Mouse (Mus musculus) kidney, embryonic 15.5 days (tissue): ENCODE measurements at regions not wholly inside any gene's neighbourhood (a gene's known extent, or its start where the extent isn't known, plus 50 kb on each side); places are given as distances from the start of the nearest gene placed in this dataset.

Source experiments
- ATAC-seq: fragments of 200-750 bp; cut with Nextera tagmentation; replicated peaks from 2 replicates; pipeline ENCODE4 v1.8.0; 2017; ENCODE audit warnings: moderate TSS enrichment; ENCODE audit not compliant: low FRiP score
- H3K27ac ChIP-seq: fragments of 300-500 bp; sonication (generic); 2 replicates; pipeline ENCODE4 v1.5.1; 2015; ENCODE audit warnings: mild to moderate bottlenecking, inconsistent platforms
- H3K27me3 ChIP-seq: fragments of 300-500 bp; sonication (generic); 2 replicates; pipeline ENCODE4 v1.6.1; 2015; ENCODE audit warnings: inconsistent platforms
- H3K36me3 ChIP-seq: fragments of 300-500 bp; sonication (generic); 2 replicates; pipeline ENCODE4 v1.6.1; 2015; ENCODE audit warnings: inconsistent platforms
- H3K4me1 ChIP-seq: fragments of 300-500 bp; sonication (generic); 2 replicates; pipeline ENCODE4 v1.6.1; 2015; ENCODE audit warnings: inconsistent platforms
- H3K4me2 ChIP-seq: fragments of 300-500 bp; sonication (generic); 2 replicates; pipeline ENCODE4 v1.6.1; 2015; ENCODE audit warnings: moderate library complexity, mild to moderate bottlenecking, inconsistent platforms
- H3K4me3 ChIP-seq: fragments of 300-500 bp; sonication (generic); replicated peaks from 2 replicates; pipeline ENCODE4 v1.5.1; 2015; ENCODE audit warnings: mild to moderate bottlenecking, inconsistent platforms
- H3K9ac ChIP-seq: fragments of 300-500 bp; sonication (generic); 2 replicates; pipeline ENCODE4 v1.6.1; 2015; ENCODE audit warnings: mild to moderate bottlenecking, inconsistent platforms
- H3K9me3 ChIP-seq: fragments of 300-500 bp; sonication (generic); replicated peaks from 2 replicates; pipeline ENCODE4 v1.6.1; 2016; ENCODE audit warnings: inconsistent platforms
- WGBS: fragments of 180-500 bp; shearing (Covaris S2); methylation state at CpG from one replicate; pipeline ENCODE4 v1.1.7; 2015; ENCODE audit warnings: mixed read lengths; 5-methylcytosine and 5-hydroxymethylcytosine counted together

DNA sequence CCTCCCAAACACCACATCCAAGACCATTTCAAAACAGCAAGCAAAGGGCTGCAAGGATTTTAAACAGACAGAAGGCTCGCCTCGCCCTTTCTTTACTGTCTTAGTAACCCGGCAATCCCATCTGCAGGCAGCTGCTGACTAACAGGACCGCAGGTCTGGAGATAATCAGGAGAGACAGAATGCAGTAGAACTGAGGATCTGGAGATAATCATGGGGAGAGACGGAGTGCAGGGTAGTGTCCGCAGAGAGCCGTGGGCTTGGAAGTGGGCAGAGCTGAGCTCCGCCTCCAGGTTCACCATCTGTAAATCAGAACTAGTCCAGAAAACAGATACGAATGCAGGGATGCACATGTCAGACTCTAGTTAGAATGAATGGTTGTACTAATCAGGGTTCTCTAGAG lies 79.4 kb upstream of the Mgme1 start:
- no peak overlapping the region for H3K9ac ChIP-seq
- no peaks in the 10 kb centered on the region for H3K9me3 ChIP-seq
- H3K4me2 ChIP-seq: no peak overlapping the region
- H3K27ac ChIP-seq: no peak overlapping the region
- peaks cover 15% of the 10 kb centered on the region; the same call in 1 of the 2 replicates for H3K4me1 ChIP-seq
- no peaks in the 10 kb centered on the region for H3K36me3 ChIP-seq
- H3K4me3 ChIP-seq: no peak overlapping the region
- 81% methylated on average over 9 of the region's 9 CpGs for WGBS
- no peak for ATAC-seq
- H3K27me3 ChIP-seq: no peaks in the 10 kb centered on the region

DNA sequence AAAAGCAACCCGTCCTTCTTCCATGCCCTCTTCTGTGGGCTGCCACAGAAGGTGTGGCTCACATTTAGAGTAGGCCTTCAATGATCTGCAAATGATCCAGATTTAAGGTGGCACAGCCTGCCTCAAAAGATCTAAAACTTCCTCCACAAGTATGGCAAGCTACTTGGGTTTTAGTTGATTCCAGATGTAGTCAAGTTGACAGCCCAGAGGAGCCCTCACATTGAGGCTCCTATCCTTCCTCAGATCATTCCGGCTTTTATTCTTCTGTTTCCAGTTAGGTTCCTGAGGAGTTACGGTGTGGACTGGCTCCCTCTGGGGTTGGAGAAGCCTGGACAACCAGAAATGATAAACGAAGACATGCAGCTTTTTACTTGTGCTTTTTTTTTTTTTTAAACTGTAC lies 78.8 kb upstream of the Mgme1 start:
- no peaks in the 10 kb centered on the region for H3K36me3 ChIP-seq
- H3K4me1 ChIP-seq: peaks cover 19% of the 10 kb centered on the region; the same call in 1 of the 2 replicates
- WGBS: 84% methylated on average over 4 of the region's 4 CpGs
- no peaks in the 10 kb centered on the region for H3K9me3 ChIP-seq
- H3K4me2 ChIP-seq: no peak overlapping the region
- H3K4me3 ChIP-seq: no peak overlapping the region
- H3K9ac ChIP-seq: no peak overlapping the region
- no peak overlapping the region for H3K27ac ChIP-seq
- no peaks in the 10 kb centered on the region for H3K27me3 ChIP-seq
- ATAC-seq: no peak

DNA sequence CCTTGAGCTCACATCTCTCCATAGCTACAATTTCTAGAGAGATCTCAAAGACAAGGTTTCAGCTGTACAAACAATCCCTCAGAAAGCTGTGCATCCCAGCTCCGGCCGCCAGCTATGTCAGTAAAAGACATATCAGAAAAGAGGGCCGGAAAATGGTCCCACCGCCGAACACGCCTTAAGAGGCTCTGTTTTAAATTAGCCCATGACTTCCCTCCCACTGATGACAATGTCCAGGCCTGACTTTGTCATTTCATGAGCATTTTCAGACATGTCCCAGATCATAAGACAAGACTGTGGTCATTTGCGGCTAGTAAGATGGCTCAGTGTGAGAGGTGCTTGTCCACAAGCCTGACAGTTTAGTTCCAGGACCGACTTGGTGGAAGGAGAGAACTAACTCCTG lies 78.0 kb upstream of the Mgme1 start:
- Histone ChIP-seq H3K4me2 (no peak overlapping the region), H3K4me1 (peaks cover 22% of the 10 kb centered on the region; the same call in 1 of the 2 replicates), H3K27ac (no peak overlapping the region), H3K27me3 (no peaks in the 10 kb centered on the region), H3K36me3 (no peaks in the 10 kb centered on the region), H3K4me3 (no peak overlapping the region), H3K9ac (no peak overlapping the region), H3K9me3 (no peaks in the 10 kb centered on the region)
- 79% methylated on average over 8 of the region's 8 CpGs for WGBS
- no peak for ATAC-seq

DNA sequence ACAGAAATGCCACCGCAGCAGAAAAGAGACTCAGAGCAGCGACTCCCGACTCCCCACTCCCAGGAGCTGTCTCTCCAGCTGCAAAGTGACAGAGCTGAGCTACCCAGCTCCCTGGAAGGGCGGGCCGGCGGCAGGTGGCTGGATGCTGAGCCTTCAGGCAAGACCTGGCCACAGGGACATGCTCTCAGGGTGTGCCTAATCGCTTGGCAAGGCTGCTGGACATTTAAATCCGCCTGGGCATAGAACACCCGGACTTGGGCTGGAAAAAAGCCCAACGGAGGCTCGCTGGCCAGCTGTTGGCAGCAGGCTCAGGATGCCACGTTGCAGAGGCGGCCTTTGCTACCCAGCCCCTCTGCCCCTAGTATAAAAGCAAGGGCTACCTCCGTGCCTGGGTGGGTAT lies 74.6 kb upstream of the Mgme1 start:
- no peaks in the 10 kb centered on the region for H3K36me3 ChIP-seq
- H3K9ac ChIP-seq: no peak overlapping the region
- H3K4me2 ChIP-seq: no peak overlapping the region
- peaks cover 23% of the 10 kb centered on the region for H3K4me1 ChIP-seq
- 0 out of 2 replicates have a peak, but pooled peaks have one; percentile 23 for ATAC-seq
- no peak overlapping the region for H3K4me3 ChIP-seq
- 48% methylated on average over 14 of the region's 14 CpGs for WGBS
- H3K9me3 ChIP-seq: no peaks in the 10 kb centered on the region
- H3K27ac ChIP-seq: no peak overlapping the region
- H3K27me3 ChIP-seq: no peaks in the 10 kb centered on the region

GRCm38 (mm10) chr2:144197139-144197538 lies 73.3 kb upstream of the Mgme1 start:
- Histone ChIP-seq H3K4me2 (no peak overlapping the region), H3K36me3 (no peaks in the 10 kb centered on the region), H3K27me3 (no peaks in the 10 kb centered on the region), H3K4me1 (peaks cover 23% of the 10 kb centered on the region), H3K4me3 (no peak overlapping the region), H3K9ac (no peak overlapping the region), H3K9me3 (no peaks in the 10 kb centered on the region), H3K27ac (no peak overlapping the region)
- no peak for ATAC-seq
- 72% methylated on average over 2 of the region's 2 CpGs for WGBS

- Histone ChIP-seq H3K27ac (no peak overlapping the region), H3K4me3 (no peak overlapping the region), H3K9ac (no peak overlapping the region), H3K36me3 (no peaks in the 10 kb centered on the region), H3K4me1 (peaks cover 25% of the 10 kb centered on the region), H3K9me3 (no peaks in the 10 kb centered on the region), H3K4me2 (no peak overlapping the region), H3K27me3 (no peaks in the 10 kb centered on the region)
- 56% methylated on average over 13 of the region's 13 CpGs for WGBS
- no peak for ATAC-seq
Measured at GRCm38 (mm10) chr2:144198326-144199051, 72.0 kb upstream of the Mgme1 start.
